Mouse (Mus musculus) midbrain, embryonic 13.5 days (tissue): Measurements from ENCODE around the gene Taar8b. TPM values are rescaled to one million over a fixed set of nuclear protein-coding genes. Genes with fewer than 3 reads are reported as not detected.
"Not testable (repeated sequence)": the region's sequence is repeated elsewhere in the genome, so short reads cannot be mapped to it uniquely, and the experiment has no call there.

ENCODE experiments used
- ATAC-seq: fragments of 200-750 bp; cut with Nextera tagmentation; 2 replicates; pipeline ENCODE4 v1.8.0; 2017; ENCODE audit warnings: mild to moderate bottlenecking, moderate TSS enrichment, moderate library complexity
- H3K27ac ChIP-seq: fragments of 300-500 bp; sonication (generic); 2 replicates; pipeline ENCODE4 v1.5.1; 2015; ENCODE audit warnings: inconsistent platforms, mild to moderate bottlenecking, moderate library complexity
- H3K27me3 ChIP-seq: fragments of 300-500 bp; sonication (generic); 2 replicates; pipeline ENCODE4 v1.6.1; 2015; ENCODE audit warnings: mild to moderate bottlenecking, inconsistent platforms
- H3K36me3 ChIP-seq: fragments of 300-500 bp; sonication (generic); 2 replicates; pipeline ENCODE4 v1.6.1; 2015; ENCODE audit warnings: mild to moderate bottlenecking, inconsistent platforms
- H3K4me1 ChIP-seq: fragments of 300-500 bp; sonication (generic); replicated peaks from 2 replicates; pipeline ENCODE4 v1.6.1; 2015; ENCODE audit warnings: inconsistent platforms
- H3K4me2 ChIP-seq: fragments of 300-500 bp; sonication (generic); replicated peaks from 2 replicates; pipeline ENCODE4 v1.6.1; 2015; ENCODE audit warnings: moderate library complexity, mild to moderate bottlenecking, inconsistent platforms
- H3K4me3 ChIP-seq: fragments of 300-500 bp; sonication (generic); replicated peaks from 2 replicates; pipeline ENCODE4 v1.5.1; 2015; ENCODE audit warnings: mild to moderate bottlenecking, inconsistent platforms
- H3K9ac ChIP-seq: fragments of 300-500 bp; sonication (generic); replicated peaks from 2 replicates; pipeline ENCODE4 v1.6.1; 2015; ENCODE audit warnings: mild to moderate bottlenecking, inconsistent platforms
- H3K9me3 ChIP-seq: fragments of 300-500 bp; sonication (generic); 2 replicates; pipeline ENCODE4 v1.6.1; 2016; ENCODE audit warnings: mild to moderate bottlenecking, inconsistent platforms
- WGBS: fragments of 180-500 bp; shearing (Covaris S2); methylation state at CpG from one replicate; pipeline ENCODE4 v1.1.7; 2015; 5-methylcytosine and 5-hydroxymethylcytosine counted together
- polyA plus RNA-seq: library from polyadenylated mRNA; unstranded; fragments of >200 nt; fragmentation: Nextera tagmentation; extraction: Ambion mirVana; gene quantifications from 2 replicates; pipeline ENCODE4 v1.2.1, GENCODE M21; 2015

The Taar8b gene
- polyA plus RNA-seq, 1 experiment from 2014 or later = not detected

DNA sequence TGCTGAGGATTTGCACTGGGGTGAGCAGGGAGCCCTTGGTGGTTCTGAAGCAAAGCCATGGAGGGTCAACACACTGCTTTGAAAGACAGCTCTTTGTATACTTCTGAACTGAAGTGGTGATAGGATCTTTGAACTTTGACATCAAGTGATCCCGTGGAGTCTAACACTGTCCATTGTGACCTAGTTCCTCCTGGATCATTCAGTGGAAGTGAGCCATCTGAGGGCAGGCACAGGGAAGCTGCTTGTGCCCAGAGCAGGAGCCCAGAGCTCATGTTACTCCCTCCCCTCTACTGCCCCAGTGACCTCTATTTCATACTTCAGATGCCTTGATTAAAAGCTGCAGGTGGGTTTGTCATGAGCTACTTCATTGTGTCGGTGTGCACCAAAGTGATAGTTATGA, 4.9 kb upstream of the Taar8b start:
- 57% methylated on average over 2 of the region's 2 CpGs for WGBS
- H3K4me2 ChIP-seq, H3K4me1 ChIP-seq, H3K9me3 ChIP-seq, H3K36me3 ChIP-seq, H3K9ac ChIP-seq, H3K27ac ChIP-seq, H3K4me3 ChIP-seq, ATAC-seq, H3K27me3 ChIP-seq: not testable (repeated sequence)

DNA sequence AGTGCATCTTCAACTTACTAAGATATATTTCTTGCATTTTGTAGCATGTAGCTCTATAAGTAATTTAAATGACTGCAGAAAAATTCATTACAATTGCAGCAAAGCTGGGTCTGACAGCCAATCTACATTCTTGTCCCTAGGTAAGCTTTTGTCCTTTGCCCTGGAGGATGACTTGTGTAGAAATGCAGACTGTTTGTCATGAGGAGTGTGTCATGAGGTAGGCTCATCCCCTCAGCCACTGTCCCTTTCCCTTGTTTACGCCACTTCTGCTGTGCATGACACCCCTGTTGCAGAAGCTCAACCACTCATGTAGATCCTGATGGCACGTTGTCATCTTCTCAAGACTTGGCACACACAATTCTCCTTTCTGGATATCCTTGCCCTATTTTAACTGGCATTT, 4.9 kb downstream of the Taar8b start:
- Histone ChIP-seq H3K9me3 (no peaks in the 10 kb centered on the region), H3K9ac (no peak overlapping the region), H3K27ac (no peak overlapping the region), H3K4me3 (no peak overlapping the region), H3K36me3 (no peaks in the 10 kb centered on the region), H3K27me3 (no peaks in the 10 kb centered on the region), H3K4me1 (no peaks in the 10 kb centered on the region), H3K4me2 (no peak overlapping the region)
- no peak for ATAC-seq
- 91% methylated on average over 2 of the region's 2 CpGs for WGBS

DNA sequence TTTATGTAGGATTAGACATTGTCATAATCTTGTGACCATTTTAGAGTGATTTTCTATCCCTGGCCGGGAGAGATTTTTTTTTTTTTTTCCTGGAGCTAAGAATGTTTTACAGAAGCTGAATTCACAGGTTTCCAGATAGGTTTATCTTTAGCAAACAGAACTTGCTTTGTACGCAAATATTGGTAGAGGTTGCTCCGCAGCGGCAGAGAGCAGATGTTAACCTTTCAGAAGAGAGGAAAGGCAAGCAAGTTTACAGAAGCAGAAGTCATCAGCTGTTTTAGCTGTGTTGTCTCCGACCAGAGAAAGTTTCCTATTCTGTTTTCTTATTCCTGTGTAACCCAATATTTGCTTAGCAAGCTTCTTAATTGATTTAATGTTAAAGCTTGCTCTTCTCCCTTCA, 5.5 kb downstream of the Taar8b start:
- no peaks in the 10 kb centered on the region for H3K9me3 ChIP-seq
- H3K27me3 ChIP-seq = no peaks in the 10 kb centered on the region
- no peaks in the 10 kb centered on the region for H3K36me3 ChIP-seq
- H3K4me3 ChIP-seq = no peak overlapping the region
- H3K27ac ChIP-seq = no peak overlapping the region
- no peak overlapping the region for H3K4me2 ChIP-seq
- no peaks in the 10 kb centered on the region for H3K4me1 ChIP-seq
- 76% methylated on average over 5 of the region's 5 CpGs for WGBS
- no peak overlapping the region for H3K9ac ChIP-seq
- ATAC-seq = no peak

DNA sequence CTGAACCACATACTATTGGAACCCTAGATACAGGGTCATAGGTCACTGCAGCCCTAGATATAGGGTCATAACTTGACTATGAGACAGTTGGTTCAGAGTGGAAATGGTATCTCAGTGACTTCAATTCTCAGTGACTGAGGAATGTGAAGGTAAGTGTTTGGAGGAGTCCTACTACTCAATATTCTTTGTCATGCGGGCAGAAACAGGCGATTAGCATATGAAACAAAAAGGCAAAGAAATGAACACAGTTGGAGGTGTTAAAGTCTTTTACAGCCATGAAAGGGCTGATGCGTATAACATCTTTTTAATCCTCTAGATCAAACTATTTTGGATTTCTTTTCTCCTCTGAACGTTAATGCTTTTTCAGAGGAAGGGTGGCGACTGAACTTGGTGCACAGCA, 6.2 kb downstream of the Taar8b start:
- WGBS = 38% methylated on average over 5 of the region's 5 CpGs

DNA sequence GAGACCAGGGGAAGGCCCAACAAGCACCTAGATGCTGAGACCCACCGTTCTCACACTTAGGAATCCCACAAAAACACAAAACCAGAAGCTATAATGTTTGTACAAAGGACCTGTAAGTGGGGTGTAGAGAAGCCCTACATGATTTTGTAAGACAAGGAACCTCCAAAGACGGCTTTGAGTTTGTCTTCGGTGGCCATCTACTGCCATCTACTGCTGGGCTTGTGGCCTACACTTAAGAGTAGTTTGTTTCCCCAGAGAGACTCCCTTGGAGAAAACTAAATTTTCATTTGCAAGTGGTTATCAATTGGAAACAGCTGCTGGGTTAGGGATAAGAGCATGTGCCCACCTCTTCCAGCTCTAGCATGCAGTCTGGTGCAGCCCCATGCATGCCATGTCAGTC, 11.9 kb downstream of the Taar8b start:
- Histone ChIP-seq H3K9ac (no peak overlapping the region), H3K9me3 (no peaks in the 10 kb centered on the region), H3K36me3 (no peaks in the 10 kb centered on the region), H3K4me2 (no peak overlapping the region), H3K27me3 (no peaks in the 10 kb centered on the region), H3K4me1 (no peaks in the 10 kb centered on the region), H3K4me3 (no peak overlapping the region), H3K27ac (no peak overlapping the region)
- no peak for ATAC-seq
- WGBS = 46% methylated on average over 3 of the region's 3 CpGs

More for the DNA sequence above, 6.2 kb downstream of the Taar8b start:
- ATAC-seq = no peak
- no peaks in the 10 kb centered on the region for H3K4me1 ChIP-seq
- H3K27me3 ChIP-seq = no peaks in the 10 kb centered on the region
- H3K9ac ChIP-seq = no peak overlapping the region
- H3K4me3 ChIP-seq = no peak overlapping the region
- no peak overlapping the region for H3K4me2 ChIP-seq
- no peaks in the 10 kb centered on the region for H3K36me3 ChIP-seq
- H3K9me3 ChIP-seq = no peaks in the 10 kb centered on the region
- H3K27ac ChIP-seq = no peak overlapping the region

DNA sequence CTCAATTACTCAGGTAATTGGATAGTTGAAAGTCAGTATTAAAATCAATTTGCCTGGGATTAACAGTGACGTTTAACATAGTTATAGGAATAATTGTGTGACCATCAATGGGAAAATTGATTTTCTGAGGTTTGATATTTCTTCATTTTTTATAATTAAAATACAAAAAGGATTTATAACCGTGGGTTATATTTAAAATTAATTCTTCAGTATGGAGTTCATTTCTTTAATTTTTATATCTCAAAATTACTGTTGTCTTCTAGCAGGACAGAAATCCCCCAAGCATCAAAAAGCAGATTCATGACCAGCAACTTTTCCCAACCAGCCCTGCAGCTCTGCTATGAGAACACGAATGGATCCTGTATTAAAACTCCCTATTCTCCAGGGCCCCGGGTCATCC, 15.9 kb downstream of the Taar8b start, which contains the start of gene Taar8a:
Gene Taar8a (plus strand): TSS at position 301 of the 400 bp plus-strand sequence.
- H3K4me1 ChIP-seq, H3K36me3 ChIP-seq, H3K4me3 ChIP-seq, H3K4me2 ChIP-seq, ATAC-seq, H3K27ac ChIP-seq, H3K9me3 ChIP-seq, H3K27me3 ChIP-seq, H3K9ac ChIP-seq: not testable (repeated sequence)
- 85% methylated on average over 2 of the region's 4 CpGs for WGBS

DNA sequence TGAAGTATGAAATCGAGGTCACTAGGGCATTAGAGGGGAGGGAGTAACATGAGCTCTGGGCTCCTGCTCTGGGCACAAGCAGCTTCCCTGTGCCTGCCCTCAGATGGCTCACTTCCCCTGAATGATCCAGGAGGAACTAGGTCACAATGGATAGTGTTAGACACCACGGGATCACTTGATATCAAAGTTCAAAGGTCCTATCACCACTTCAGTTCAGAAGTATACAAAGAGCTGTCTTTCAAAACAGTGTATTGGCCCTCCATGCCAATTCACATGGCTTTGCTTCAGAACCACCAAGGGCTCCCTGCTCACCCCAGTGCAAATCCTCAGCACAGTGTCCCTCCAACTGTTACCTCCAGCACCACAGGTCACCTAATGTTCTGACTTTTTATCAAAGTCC, 17.3 kb downstream of the Taar8b start:
- not testable (repeated sequence) for ATAC-seq, H3K4me1 ChIP-seq, H3K4me2 ChIP-seq, H3K9me3 ChIP-seq, H3K27me3 ChIP-seq, H3K9ac ChIP-seq, H3K4me3 ChIP-seq, H3K36me3 ChIP-seq, H3K27ac ChIP-seq
- 49% methylated on average over 2 of the region's 2 CpGs for WGBS

DNA sequence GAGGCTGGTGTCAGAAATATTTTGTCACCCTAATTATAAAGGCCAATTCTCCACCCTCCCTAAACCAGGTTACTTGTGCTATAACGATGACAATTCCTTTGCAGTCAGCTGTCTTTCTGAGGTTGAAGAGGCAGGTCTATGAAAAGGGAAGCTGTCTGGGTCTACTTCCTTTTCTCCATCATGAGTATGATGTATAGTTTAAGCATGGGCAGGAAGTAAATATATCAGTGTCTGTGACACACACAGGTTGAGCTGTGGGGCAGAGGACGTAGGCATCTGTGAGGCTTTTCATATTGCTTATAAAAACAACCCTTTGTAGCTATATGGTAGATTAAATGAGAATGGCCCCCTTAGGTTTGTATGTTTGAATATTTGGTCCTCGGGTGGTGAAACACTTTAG, 33.1 kb downstream of the Taar8b start:
- 94% methylated on average over 3 of the region's 3 CpGs for WGBS
- Histone ChIP-seq H3K4me2 (no peak overlapping the region), H3K36me3 (no peaks in the 10 kb centered on the region), H3K4me1 (no peaks in the 10 kb centered on the region), H3K4me3 (no peak overlapping the region), H3K9me3 (no peaks in the 10 kb centered on the region), H3K27ac (no peak overlapping the region), H3K27me3 (no peaks in the 10 kb centered on the region), H3K9ac (no peak overlapping the region)
- ATAC-seq = no peak

DNA sequence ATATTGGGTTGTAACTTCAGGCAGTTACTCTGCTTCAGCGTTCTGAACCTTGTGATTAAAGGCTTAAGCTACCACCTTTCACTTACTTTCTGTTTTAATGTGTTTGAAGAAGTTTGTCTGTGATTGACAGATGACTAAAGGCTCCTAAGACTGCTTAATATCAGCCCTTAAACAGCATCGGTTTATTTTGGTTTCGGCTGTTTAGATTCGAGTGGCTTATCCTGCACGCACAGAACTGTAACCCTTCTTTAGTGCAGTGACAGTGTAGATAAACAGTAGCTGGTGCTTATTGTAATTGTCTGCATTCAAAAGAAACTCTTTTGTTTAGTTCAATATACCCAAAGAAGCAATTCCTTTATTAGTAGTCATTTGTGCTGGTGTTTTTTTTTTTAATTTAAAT, 40.1 kb downstream of the Taar8b start:
- ATAC-seq = no peak
- H3K27me3 ChIP-seq = no peaks in the 10 kb centered on the region
- 76% methylated on average over 5 of the region's 5 CpGs for WGBS

DNA sequence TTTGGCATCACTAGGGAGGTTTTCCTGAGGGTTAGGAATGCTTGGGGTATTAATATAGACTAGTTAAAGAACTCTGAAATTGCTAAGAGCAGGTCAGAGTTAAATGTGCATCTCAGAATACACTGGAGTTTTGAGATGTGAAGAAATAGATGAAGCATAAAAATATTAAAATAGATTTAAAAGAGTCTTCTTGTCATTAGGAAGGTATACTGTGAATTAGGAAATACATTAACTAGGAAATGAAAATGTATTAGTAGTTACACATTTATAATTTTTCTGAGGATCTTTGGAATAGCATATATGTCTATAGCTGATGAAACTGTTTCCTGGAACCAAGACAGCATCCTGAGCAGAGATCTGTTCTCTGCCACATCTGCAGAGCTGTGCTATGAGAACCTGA, 42.9 kb downstream of the Taar8b start, which contains the start of gene Taar7f:
Gene Taar7f (plus strand): TSS at position 301 of the 400 bp plus-strand sequence.
- no peaks in the 10 kb centered on the region for H3K36me3 ChIP-seq
- no peaks in the 10 kb centered on the region for H3K27me3 ChIP-seq
- H3K4me3 ChIP-seq = no peak within 1 kb of the TSS
- no peak within 1 kb of the TSS for H3K9ac ChIP-seq
- H3K9me3 ChIP-seq = no peaks in the 10 kb centered on the region
- H3K4me2 ChIP-seq = no peak within 1 kb of the TSS
- no peak for ATAC-seq
- no peak within 1 kb of the TSS for H3K27ac ChIP-seq
- H3K4me1 ChIP-seq = no peaks in the 10 kb centered on the region

More for the DNA sequence above, 40.1 kb downstream of the Taar8b start:
- no peaks in the 10 kb centered on the region for H3K9me3 ChIP-seq
- no peaks in the 10 kb centered on the region for H3K36me3 ChIP-seq
- H3K4me2 ChIP-seq = no peak overlapping the region
- no peaks in the 10 kb centered on the region for H3K4me1 ChIP-seq
- H3K27ac ChIP-seq = no peak overlapping the region
- H3K9ac ChIP-seq = no peak overlapping the region
- no peak overlapping the region for H3K4me3 ChIP-seq

Other genes starting within 250 kb of the Taar8b start
- gene Vnn3, start 240.8 kb downstream of the Taar8b start, polyA plus RNA-seq = not detected in 2 replicates
- 0.19 and 0.21 TPM in 2 replicates for gene Vnn1, start 197.6 kb downstream of the Taar8b start, polyA plus RNA-seq
- gene Taar1, start 171.9 kb downstream of the Taar8b start, polyA plus RNA-seq = not detected in 2 replicates
- gene Taar2, start 153.7 kb downstream of the Taar8b start, polyA plus RNA-seq = not detected in 2 replicates
- gene Taar3, start 142.7 kb downstream of the Taar8b start, polyA plus RNA-seq = not detected in 2 replicates
- not detected in 2 replicates for gene Taar4, start 131.8 kb downstream of the Taar8b start, polyA plus RNA-seq
- not detected in 2 replicates for gene Taar5, start 121.6 kb downstream of the Taar8b start, polyA plus RNA-seq
- gene Taar6, start 106.6 kb downstream of the Taar8b start, polyA plus RNA-seq = not detected in 2 replicates
- not detected in 2 replicates for gene Taar7a, start 98.8 kb downstream of the Taar8b start, polyA plus RNA-seq
- gene Taar7b, start 92.4 kb downstream of the Taar8b start, polyA plus RNA-seq = not detected in 2 replicates
- gene Taar7d, start 65.1 kb downstream of the Taar8b start, polyA plus RNA-seq = not detected in 2 replicates
- gene Taar7e, start 54.7 kb downstream of the Taar8b start, polyA plus RNA-seq = not detected in 2 replicates
- gene Taar7f, start 42.8 kb downstream of the Taar8b start, polyA plus RNA-seq = not detected in 2 replicates
- not detected in 2 replicates for gene Taar8a, start 15.8 kb downstream of the Taar8b start, polyA plus RNA-seq
- not detected in 2 replicates for gene Taar8c, start 9.6 kb upstream of the Taar8b start, polyA plus RNA-seq
- not detected in 2 replicates for gene Taar9, start 17.2 kb upstream of the Taar8b start, polyA plus RNA-seq
- gene Stx7, start 57.0 kb upstream of the Taar8b start, polyA plus RNA-seq = 220 and 254 TPM in 2 replicates
- gene Moxd1, start 131.2 kb upstream of the Taar8b start, polyA plus RNA-seq = 0.67 and 1.3 TPM in 2 replicates